Mouse (Mus musculus) cerebellum, adult 2 months (tissue): ENCODE results near the gene Man2c1. TPM values are rescaled to one million over a fixed set of nuclear protein-coding genes. Genes with fewer than 3 reads are reported as not detected.

Experiments
- DNase-seq, 2 experiments: peaks; one replicate each; pipeline ENCODE4 v3.0.0; 2021
- H3K27ac ChIP-seq: fragments of 200-500 bp; 2 replicates; pipeline ENCODE4 v1.5.1; 2012; ENCODE audit warnings: low read length, control low read depth, inconsistent platforms; ENCODE audit not compliant: insufficient read depth
- H3K27me3 ChIP-seq: fragments of 200-500 bp; 2 replicates; pipeline ENCODE4 v1.6.1; 2012; ENCODE audit warnings: inconsistent platforms, mild to moderate bottlenecking, low read length, moderate library complexity; ENCODE audit not compliant: control insufficient read depth, insufficient read depth
- H3K4me1 ChIP-seq: fragments of 200-500 bp; 2 replicates; pipeline ENCODE4 v1.6.1; 2011; ENCODE audit warnings: low read length; ENCODE audit not compliant: control insufficient read depth, insufficient read depth
- H3K4me3 ChIP-seq: fragments of 200-500 bp; replicated peaks from 2 replicates; pipeline ENCODE3; 2011; ENCODE audit warnings: mild to moderate bottlenecking, low read depth, low read length, control low read depth; ENCODE audit not compliant: insufficient read depth
- CTCF ChIP-seq: fragments of 200-500 bp; IDR thresholded peaks from 2 replicates; pipeline ENCODE4 v1.5.1; 2011; ENCODE audit warnings: low read depth, mild to moderate bottlenecking, control low read depth, low read length, moderate library complexity, borderline replicate concordance; ENCODE audit not compliant: insufficient read depth
- POLR2A ChIP-seq: fragments of 200-500 bp; IDR thresholded peaks from 2 replicates; pipeline ENCODE4 v1.6.1; 2011; ENCODE audit warnings: low read length, control low read depth, borderline replicate concordance; ENCODE audit not compliant: insufficient read depth
- WGBS: fragments of 180-500 bp; shearing (Covaris S2); methylation state at CpG from one replicate; pipeline ENCODE4 v1.1.7; 2018; 5-methylcytosine and 5-hydroxymethylcytosine counted together
- polyA plus RNA-seq: library from polyadenylated mRNA; depleted of rRNA; stranded (reverse); fragments of >200 nt; gene quantifications from 2 replicates; pipeline ENCODE4 v1.2.3, GENCODE M21; 2012

Man2c1 gene
- polyA plus RNA-seq, 1 experiment: 203 TPM

- 59% methylated on average over 6 of the region's 6 CpGs for WGBS
- TF ChIP-seq CTCF: no peak
- TF ChIP-seq POLR2A: no peak
- peaks cover 9% of the 10 kb centered on the region; the same call in 1 of the 2 replicates for H3K4me1 ChIP-seq
- DNase-seq: no peak
- peak overlapping the region; percentile 39; the same call in 1 of the 2 replicates for H3K27ac ChIP-seq
- H3K27me3 ChIP-seq: no peaks in the 10 kb centered on the region
- H3K4me3 ChIP-seq: peak overlapping the region; percentile 68
Observed at GRCm38 (mm10) chr9:57149021-57149420, 18.5 kb downstream of the Man2c1 start.

- Histone ChIP-seq H3K4me1 (peaks cover 9% of the 10 kb centered on the region; the same call in 1 of the 2 replicates), H3K4me3 (no peak overlapping the region), H3K27ac (no peak overlapping the region), H3K27me3 (no peaks in the 10 kb centered on the region)
- 82% methylated on average over 5 of the region's 5 CpGs for WGBS
- no peak for DNase-seq
- TF ChIP-seq POLR2A (no peak), CTCF (no peak)
Observed at GRCm38 (mm10) chr9:57150192-57150591, 19.7 kb downstream of the Man2c1 start.

- Histone ChIP-seq H3K27ac (no peak overlapping the region), H3K27me3 (no peaks in the 10 kb centered on the region), H3K4me1 (peaks cover 10% of the 10 kb centered on the region), H3K4me3 (no peak overlapping the region)
- TF ChIP-seq CTCF (no peak), POLR2A (no peak)
- DNase-seq: no peak
- WGBS: 51% methylated on average over 6 of the region's 6 CpGs
Observed at GRCm38 (mm10) chr9:57152331-57152730, 21.8 kb downstream of the Man2c1 start.

GRCm38 (mm10) chr9:57156383-57156782, 25.9 kb downstream of the Man2c1 start:
- 92% methylated on average over 7 of the region's 7 CpGs for WGBS
- Histone ChIP-seq H3K27ac (no peak overlapping the region), H3K4me1 (peaks cover 8% of the 10 kb centered on the region), H3K4me3 (no peak overlapping the region), H3K27me3 (no peaks in the 10 kb centered on the region)
- no peak for TF ChIP-seq CTCF
- TF ChIP-seq POLR2A: no peak
- no peak for DNase-seq

GRCm38 (mm10) chr9:57156823-57157222, 26.3 kb downstream of the Man2c1 start:
- WGBS: 87% methylated on average over 8 of the region's 8 CpGs
- Histone ChIP-seq H3K4me3 (peak overlapping the region; percentile 1), H3K27ac (no peak overlapping the region), H3K4me1 (peaks cover 8% of the 10 kb centered on the region), H3K27me3 (no peaks in the 10 kb centered on the region)
- TF ChIP-seq CTCF: no peak
- no peak for TF ChIP-seq POLR2A
- DNase-seq: no peak

GRCm38 (mm10) chr9:57157499-57157898, 27.0 kb downstream of the Man2c1 start:
- Histone ChIP-seq H3K27me3 (no peaks in the 10 kb centered on the region), H3K27ac (no peak overlapping the region), H3K4me1 (peaks cover 8% of the 10 kb centered on the region), H3K4me3 (peak overlapping the region; percentile 81)
- WGBS: 32% methylated on average over 13 of the region's 13 CpGs
- TF ChIP-seq POLR2A: no peak
- TF ChIP-seq CTCF: no peak
- no peak for DNase-seq

- Histone ChIP-seq H3K4me3 (peak within 1 kb of the TSS; percentile 81), H3K4me1 (peaks cover 8% of the 10 kb centered on the region), H3K27ac (no peak within 1 kb of the TSS), H3K27me3 (no peaks in the 10 kb centered on the region)
- no peak for TF ChIP-seq CTCF
- peak; percentile 67; the same call in 1 of the 2 replicates for TF ChIP-seq POLR2A
- WGBS: under 1% methylated on average over 24 of the region's 24 CpGs
- peak; percentile 86 to 95 for DNase-seq
Observed at GRCm38 (mm10) chr9:57158013-57158470, 27.6 kb downstream of the Man2c1 start, which contains the start of gene Commd4. Gene Commd4 (minus strand): TSS chr9:57158331.

GRCm38 (mm10) chr9:57158506-57158905, 28.0 kb downstream of the Man2c1 start:
- no peak overlapping the region for H3K27ac ChIP-seq
- no peaks in the 10 kb centered on the region for H3K27me3 ChIP-seq
- H3K4me1 ChIP-seq: peaks cover 8% of the 10 kb centered on the region
- no peak for DNase-seq
- TF ChIP-seq POLR2A (no peak), CTCF (no peak)
- H3K4me3 ChIP-seq: peak overlapping the region; percentile 81
- WGBS: 29% methylated on average over 11 of the region's 11 CpGs
